Mouse (Mus musculus): ENCODE measurements around the gene Zfp362. TPM values are rescaled to one million over a fixed set of nuclear protein-coding genes. Genes with fewer than 3 reads are reported as not detected.

Zfp362 gene
- 38.8 and 44.0 TPM in 2 replicates for polyA plus RNA-seq (2015; fragmentation: Nextera tagmentation; extraction: Ambion mirVana)

- peak within 1 kb of the TSS; percentile 97 for H3K9ac ChIP-seq (replicated peaks)
Measured at GRCm38 (mm10) chr4:128806043-128806826, at the start of gene Zfp362. TSS of gene Zfp362 (minus strand) at chr4:128806045.

GRCm38 (mm10) chr4:128855613-128856040 lies 49.8 kb upstream of the Zfp362 start:
- no peaks in the 10 kb centered on the region for H3K4me1 ChIP-seq (replicated peaks)
- H3K36me3 ChIP-seq = no peaks in the 10 kb centered on the region
- H3K9ac ChIP-seq (replicated peaks) = no peak overlapping the region
- H3K27me3 ChIP-seq = no peaks in the 10 kb centered on the region
- no peak overlapping the region for H3K4me3 ChIP-seq (replicated peaks)
- 91% methylated on average over 4 of the region's 4 CpGs for WGBS
- no peak overlapping the region for H3K27ac ChIP-seq
- no peak for ATAC-seq
- no peak overlapping the region for H3K4me2 ChIP-seq (replicated peaks)
- H3K9me3 ChIP-seq = no peaks in the 10 kb centered on the region

More at GRCm38 (mm10) chr4:128806043-128806826, at the start of gene Zfp362:
- peak within 1 kb of the TSS; percentile 99 for H3K4me2 ChIP-seq (replicated peaks)
- no peaks in the 10 kb centered on the region for H3K36me3 ChIP-seq
- H3K27ac ChIP-seq = peak within 1 kb of the TSS; percentile 97
- peaks cover 46% of the 10 kb centered on the region for H3K4me1 ChIP-seq (replicated peaks)
- WGBS = 2% methylated on average over 53 of the region's 111 CpGs
- peak; percentile 63 for ATAC-seq
- H3K9me3 ChIP-seq = no peaks in the 10 kb centered on the region
- no peaks in the 10 kb centered on the region for H3K27me3 ChIP-seq
- peak within 1 kb of the TSS; percentile 89 for H3K4me3 ChIP-seq (replicated peaks)

- H3K36me3 ChIP-seq = no peaks in the 10 kb centered on the region
- no peak overlapping the region for H3K27ac ChIP-seq
- H3K4me3 ChIP-seq (replicated peaks) = no peak overlapping the region
- no peaks in the 10 kb centered on the region for H3K9me3 ChIP-seq
- no peaks in the 10 kb centered on the region for H3K4me1 ChIP-seq (replicated peaks)
- H3K9ac ChIP-seq (replicated peaks) = no peak overlapping the region
- no peak overlapping the region for H3K4me2 ChIP-seq (replicated peaks)
- no peaks in the 10 kb centered on the region for H3K27me3 ChIP-seq
- ATAC-seq = no peak
- WGBS = 74% methylated on average over 11 of the region's 11 CpGs
Measured at GRCm38 (mm10) chr4:128853117-128853516, 47.3 kb upstream of the Zfp362 start.

GRCm38 (mm10) chr4:128852266-128852887 lies 46.5 kb upstream of the Zfp362 start:
- 93% methylated on average over 12 of the region's 12 CpGs for WGBS
- Histone ChIP-seq H3K4me2 (replicated peaks) (no peak overlapping the region), H3K36me3 (no peaks in the 10 kb centered on the region), H3K4me1 (replicated peaks) (no peaks in the 10 kb centered on the region), H3K4me3 (replicated peaks) (no peak overlapping the region), H3K9me3 (no peaks in the 10 kb centered on the region), H3K9ac (replicated peaks) (no peak overlapping the region), H3K27me3 (no peaks in the 10 kb centered on the region), H3K27ac (no peak overlapping the region)
- no peak for ATAC-seq

GRCm38 (mm10) chr4:128849686-128850085 lies 43.8 kb upstream of the Zfp362 start:
- H3K4me2 ChIP-seq (replicated peaks) = no peak overlapping the region
- 77% methylated on average over 7 of the region's 7 CpGs for WGBS
- no peaks in the 10 kb centered on the region for H3K27me3 ChIP-seq
- no peak for ATAC-seq
- H3K4me1 ChIP-seq (replicated peaks) = peaks cover 8% of the 10 kb centered on the region
- no peak overlapping the region for H3K27ac ChIP-seq
- no peak overlapping the region for H3K9ac ChIP-seq (replicated peaks)
- H3K4me3 ChIP-seq (replicated peaks) = no peak overlapping the region
- H3K9me3 ChIP-seq = no peaks in the 10 kb centered on the region
- H3K36me3 ChIP-seq = no peaks in the 10 kb centered on the region

GRCm38 (mm10) chr4:128848961-128849360 lies 43.1 kb upstream of the Zfp362 start:
- Histone ChIP-seq H3K4me2 (replicated peaks) (no peak overlapping the region), H3K36me3 (no peaks in the 10 kb centered on the region), H3K27me3 (no peaks in the 10 kb centered on the region), H3K4me3 (replicated peaks) (no peak overlapping the region), H3K27ac (no peak overlapping the region), H3K9ac (replicated peaks) (no peak overlapping the region), H3K4me1 (replicated peaks) (peaks cover 10% of the 10 kb centered on the region), H3K9me3 (no peaks in the 10 kb centered on the region)
- 95% methylated on average over 3 of the region's 3 CpGs for WGBS
- ATAC-seq = no peak

- H3K4me2 ChIP-seq (replicated peaks) = no peak overlapping the region
- no peak for ATAC-seq
- 74% methylated on average over 12 of the region's 12 CpGs for WGBS
- H3K9me3 ChIP-seq = no peaks in the 10 kb centered on the region
- no peak overlapping the region for H3K9ac ChIP-seq (replicated peaks)
- peaks cover 14% of the 10 kb centered on the region for H3K4me1 ChIP-seq (replicated peaks)
- H3K27ac ChIP-seq = no peak overlapping the region
- H3K27me3 ChIP-seq = no peaks in the 10 kb centered on the region
- no peak overlapping the region for H3K4me3 ChIP-seq (replicated peaks)
- H3K36me3 ChIP-seq = no peaks in the 10 kb centered on the region
Measured at GRCm38 (mm10) chr4:128845367-128845973, 39.6 kb upstream of the Zfp362 start.

- WGBS = 46% methylated on average over 13 of the region's 13 CpGs
- Histone ChIP-seq H3K27ac (peak overlapping the region; percentile 25; the same call in 1 of the 2 replicates), H3K4me2 (replicated peaks) (no peak overlapping the region), H3K9me3 (no peaks in the 10 kb centered on the region), H3K4me1 (replicated peaks) (peaks cover 19% of the 10 kb centered on the region), H3K27me3 (no peaks in the 10 kb centered on the region), H3K36me3 (no peaks in the 10 kb centered on the region), H3K4me3 (replicated peaks) (no peak overlapping the region), H3K9ac (replicated peaks) (no peak overlapping the region)
- no peak for ATAC-seq
Measured at GRCm38 (mm10) chr4:128844566-128844965, 38.7 kb upstream of the Zfp362 start.

- Histone ChIP-seq H3K9me3 (no peaks in the 10 kb centered on the region), H3K27ac (no peak overlapping the region), H3K4me2 (replicated peaks) (no peak overlapping the region), H3K4me3 (replicated peaks) (no peak overlapping the region), H3K27me3 (no peaks in the 10 kb centered on the region), H3K9ac (replicated peaks) (no peak overlapping the region), H3K4me1 (replicated peaks) (peaks cover 19% of the 10 kb centered on the region), H3K36me3 (no peaks in the 10 kb centered on the region)
- WGBS = 31% methylated on average over 8 of the region's 8 CpGs
- no peak for ATAC-seq
Measured at GRCm38 (mm10) chr4:128841259-128841658, 35.4 kb upstream of the Zfp362 start.

- ATAC-seq = 0 out of 2 replicates have a peak, but pooled peaks have one; percentile 43
- 59% methylated on average over 16 of the region's 16 CpGs for WGBS
- Histone ChIP-seq H3K36me3 (no peaks in the 10 kb centered on the region), H3K27me3 (no peaks in the 10 kb centered on the region), H3K27ac (no peak overlapping the region), H3K9ac (replicated peaks) (no peak overlapping the region), H3K4me3 (replicated peaks) (no peak overlapping the region), H3K4me1 (replicated peaks) (peaks cover 16% of the 10 kb centered on the region), H3K9me3 (no peaks in the 10 kb centered on the region), H3K4me2 (replicated peaks) (no peak overlapping the region)
Measured at GRCm38 (mm10) chr4:128839811-128840738, 34.2 kb upstream of the Zfp362 start.

GRCm38 (mm10) chr4:128838202-128838601 lies 32.4 kb upstream of the Zfp362 start:
- Histone ChIP-seq H3K27ac (no peak overlapping the region), H3K27me3 (no peaks in the 10 kb centered on the region), H3K4me2 (replicated peaks) (no peak overlapping the region), H3K9ac (replicated peaks) (no peak overlapping the region), H3K9me3 (no peaks in the 10 kb centered on the region), H3K36me3 (no peaks in the 10 kb centered on the region), H3K4me3 (replicated peaks) (no peak overlapping the region), H3K4me1 (replicated peaks) (peaks cover 9% of the 10 kb centered on the region; the same call in 1 of the 2 replicates)
- no peak for ATAC-seq
- 70% methylated on average over 5 of the region's 5 CpGs for WGBS

All from midbrain, embryonic 13.5 days (tissue).